Mouse (Mus musculus): ENCODE data around the gene Txlnb.

- TF ChIP-seq CHD2 (IDR thresholded peaks at IDR 0.05; ENCODE audit: low read depth, low read length) (no peak), ZC3H11A (IDR thresholded peaks at IDR 0.05; ENCODE audit: borderline replicate concordance, low read depth, low read length) (no peak)
These were observed 31.4 kb downstream of the Txlnb start for GRCm38 (mm10) chr10:17827391-17827790.

Data from ES-E14 (cell line).